Mouse (Mus musculus): ENCODE data around the gene Zglp1.
"Not testable (repeated sequence)": the region's sequence is repeated elsewhere in the genome, so short reads cannot be mapped to it uniquely, and the experiment has no call there.

Gene Zglp1

GRCm38 (mm10) chr9:21072641-21073040 lies 5.7 kb upstream of the Zglp1 start:
- DNase-seq (ENCODE audit: low spot score) = no peak

GRCm38 (mm10) chr9:21062928-21063327 lies 4.0 kb downstream of the Zglp1 start:
- no peak for DNase-seq (ENCODE audit: low spot score)

- no peak for DNase-seq (ENCODE audit: low spot score)
These were observed 15.3 kb downstream of the Zglp1 start for GRCm38 (mm10) chr9:21051578-21051977.

GRCm38 (mm10) chr9:21045235-21045634 lies 21.7 kb downstream of the Zglp1 start:
- no peak for DNase-seq (ENCODE audit: low spot score)

GRCm38 (mm10) chr9:21044785-21045184 lies 22.1 kb downstream of the Zglp1 start:
- not testable (repeated sequence) for DNase-seq (ENCODE audit: low spot score)

GRCm38 (mm10) chr9:21043563-21043962 lies 23.3 kb downstream of the Zglp1 start:
- DNase-seq (ENCODE audit: low spot score) = no peak

GRCm38 (mm10) chr9:21041308-21041707 lies 25.6 kb downstream of the Zglp1 start:
- DNase-seq (ENCODE audit: low spot score) = no peak

GRCm38 (mm10) chr9:21039779-21040178 lies 27.1 kb downstream of the Zglp1 start:
- no peak for DNase-seq (ENCODE audit: low spot score)

- no peak for DNase-seq (ENCODE audit: low spot score)
These were observed 29.4 kb downstream of the Zglp1 start for GRCm38 (mm10) chr9:21037481-21037891.

- DNase-seq (ENCODE audit: low spot score) = no peak
These were observed 30.2 kb downstream of the Zglp1 start for GRCm38 (mm10) chr9:21036666-21037065.

- no peak for DNase-seq (ENCODE audit: low spot score)
These were observed 30.7 kb downstream of the Zglp1 start for GRCm38 (mm10) chr9:21036161-21036560.

- no peak for DNase-seq (ENCODE audit: low spot score)
These were observed 31.3 kb downstream of the Zglp1 start for GRCm38 (mm10) chr9:21035586-21035985.

- no peak for DNase-seq (ENCODE audit: low spot score)
These were observed 32.3 kb downstream of the Zglp1 start for GRCm38 (mm10) chr9:21034481-21035085.

GRCm38 (mm10) chr9:21033136-21033535 lies 33.8 kb downstream of the Zglp1 start:
- peak; percentile 48 for DNase-seq (ENCODE audit: low spot score)

- DNase-seq (ENCODE audit: low spot score) = no peak
These were observed 34.4 kb downstream of the Zglp1 start for GRCm38 (mm10) chr9:21032491-21032890.

GRCm38 (mm10) chr9:21031896-21032351 lies 35.0 kb downstream of the Zglp1 start, which contains the start of gene Icam5:
Icam5 (plus strand) TSS chr9:21032073.
- no peak for DNase-seq (ENCODE audit: low spot score)

GRCm38 (mm10) chr9:21031251-21031895 lies 35.5 kb downstream of the Zglp1 start:
- no peak for DNase-seq (ENCODE audit: low spot score)

GRCm38 (mm10) chr9:21030781-21031250 lies 36.1 kb downstream of the Zglp1 start:
- DNase-seq (ENCODE audit: low spot score) = peak; percentile 47

GRCm38 (mm10) chr9:21030055-21030600 lies 36.8 kb downstream of the Zglp1 start:
- DNase-seq (ENCODE audit: low spot score) = no peak

- DNase-seq (ENCODE audit: low spot score) = peak; percentile 64
These were observed 37.4 kb downstream of the Zglp1 start, which contains the start of gene Icam4 for GRCm38 (mm10) chr9:21029291-21030054. Icam4 (plus strand) TSS chr9:21029373.

GRCm38 (mm10) chr9:21028560-21029110 lies 38.3 kb downstream of the Zglp1 start:
- no peak for DNase-seq (ENCODE audit: low spot score)

- DNase-seq (ENCODE audit: low spot score) = no peak
These were observed 39.1 kb downstream of the Zglp1 start for GRCm38 (mm10) chr9:21027774-21028290.

All from ovary, postnatal 10 days (tissue).